Mouse (Mus musculus) heart, embryonic 14.5 days (tissue): ENCODE results near the gene U2surp. TPM values are rescaled to one million over a fixed set of nuclear protein-coding genes. Genes with fewer than 3 reads are reported as not detected.

Experiments
- ATAC-seq: fragments of 200-750 bp; cut with Nextera tagmentation; 2 replicates; pipeline ENCODE4 v1.8.0; 2017; ENCODE audit warnings: low read depth, moderate TSS enrichment; ENCODE audit not compliant: insufficient number of reproducible peaks, insufficient read depth, low FRiP score
- H3K27ac ChIP-seq, 2 experiments: fragments of 200-500 bp in 1 of 2; fragments of 300-500 bp in 1 of 2; sonication (generic) in 1 of 2; replicated peaks in 1 of 2; 2 replicates each; pipeline ENCODE4 v1.5.1; 2012 to 2014; ENCODE audit warnings: low read depth in 2 of 2, low read length in 2 of 2, control low read depth in 1 of 2, mild to moderate bottlenecking in 1 of 2, mixed read lengths in 1 of 2; ENCODE audit not compliant: control insufficient read depth in 1 of 2, insufficient read depth in 1 of 2
- H3K27me3 ChIP-seq: fragments of 300-500 bp; sonication (generic); 2 replicates; pipeline ENCODE4 v1.6.1; 2014; ENCODE audit warnings: mild to moderate bottlenecking, low read length, control low read depth; ENCODE audit not compliant: control insufficient read depth, insufficient read depth
- H3K36me3 ChIP-seq: fragments of 300-500 bp; sonication (generic); 2 replicates; pipeline ENCODE4 v1.6.1; 2014; ENCODE audit warnings: mild to moderate bottlenecking, control low read depth, low read length, mixed read lengths; ENCODE audit not compliant: control insufficient read depth, insufficient read depth
- H3K4me1 ChIP-seq, 2 experiments: fragments of 200-500 bp in 1 of 2; fragments of 300-500 bp in 1 of 2; sonication (generic) in 1 of 2; 2 replicates each; pipeline ENCODE4 v1.6.1; 2012 to 2014; ENCODE audit warnings: low read length in 2 of 2, control low read depth in 1 of 2, mixed read lengths in 1 of 2; ENCODE audit not compliant: control insufficient read depth in 2 of 2, insufficient read depth in 2 of 2
- H3K4me2 ChIP-seq: fragments of 300-500 bp; sonication (generic); 2 replicates; pipeline ENCODE4 v1.6.1; 2014; ENCODE audit warnings: mild to moderate bottlenecking, low read length
- H3K4me3 ChIP-seq, 2 experiments: fragments of 200-500 bp in 1 of 2; fragments of 300-500 bp in 1 of 2; sonication (generic) in 1 of 2; 2 replicates each; pipeline ENCODE4 v1.5.1; 2012 to 2014; ENCODE audit warnings: low read length in 2 of 2, mild to moderate bottlenecking in 2 of 2, control low read depth in 1 of 2, low read depth in 1 of 2, moderate library complexity in 1 of 2; ENCODE audit not compliant: control insufficient read depth in 1 of 2, insufficient read depth in 1 of 2
- H3K9ac ChIP-seq: fragments of 300-500 bp; sonication (generic); 2 replicates; pipeline ENCODE4 v1.6.1; 2014; ENCODE audit warnings: mild to moderate bottlenecking, low read length
- H3K9me3 ChIP-seq: fragments of 300-500 bp; sonication (generic); 2 replicates; pipeline ENCODE4 v1.6.1; 2016; ENCODE audit warnings: low read length, control low read depth; ENCODE audit not compliant: control insufficient read depth
- WGBS: fragments of 180-500 bp; shearing (Covaris S2); extraction: QIAGEN DNeasy Blood & Tissue Kit; methylation state at CpG from one replicate; pipeline ENCODE4 v1.1.7; 2014; 5-methylcytosine and 5-hydroxymethylcytosine counted together
- polyA plus RNA-seq: library from polyadenylated mRNA; unstranded; fragments of >200 nt; fragmentation: Nextera tagmentation; extraction: Ambion mirVana; gene quantifications from 2 replicates; pipeline ENCODE4 v1.2.1, GENCODE M21; 2014

Gene U2surp
- polyA plus RNA-seq, 1 experiment from 2014 or later: 77.6 TPM

GRCm38 (mm10) chr9:95555233-95555740, 43.5 kb upstream of the U2surp start:
- Histone ChIP-seq H3K36me3 (no peaks in the 10 kb centered on the region), H3K27me3 (peaks cover 39% of the 10 kb centered on the region), H3K4me2 (no peak overlapping the region), H3K4me3 (no peak overlapping the region), H3K9ac (no peak overlapping the region), H3K4me1 (peaks cover 9 to 17% of the 10 kb centered on the region in 2 experiments), H3K9me3 (no peaks in the 10 kb centered on the region), H3K27ac (no peak overlapping the region)
- ATAC-seq: no peak
- WGBS: 67% methylated on average over 5 of the region's 5 CpGs

- peaks cover 31% of the 10 kb centered on the region for H3K27me3 ChIP-seq
- WGBS: 78% methylated on average over 18 of the region's 18 CpGs
- no peak overlapping the region for H3K4me3 ChIP-seq
- H3K4me2 ChIP-seq: no peak overlapping the region
- no peaks in the 10 kb centered on the region for H3K9me3 ChIP-seq
- no peaks in the 10 kb centered on the region for H3K36me3 ChIP-seq
- H3K9ac ChIP-seq: no peak overlapping the region
- peaks cover 11 to 20% of the 10 kb centered on the region in 2 experiments for H3K4me1 ChIP-seq
- H3K27ac ChIP-seq: no peak overlapping the region
- ATAC-seq: no peak
These were observed 42.7 kb upstream of the U2surp start for GRCm38 (mm10) chr9:95554231-95555221.

- no peaks in the 10 kb centered on the region for H3K36me3 ChIP-seq
- no peak overlapping the region for H3K9ac ChIP-seq
- H3K9me3 ChIP-seq: no peaks in the 10 kb centered on the region
- no peak overlapping the region for H3K4me3 ChIP-seq
- no peak for ATAC-seq
- 79% methylated on average over 10 of the region's 10 CpGs for WGBS
- H3K4me1 ChIP-seq: peaks cover 12 to 14% of the 10 kb centered on the region in 2 experiments
- H3K27ac ChIP-seq: no peak overlapping the region
- H3K4me2 ChIP-seq: no peak overlapping the region
- H3K27me3 ChIP-seq: peaks cover 12% of the 10 kb centered on the region
These were observed 40.4 kb upstream of the U2surp start for GRCm38 (mm10) chr9:95552175-95552705.

GRCm38 (mm10) chr9:95550856-95551774, 39.3 kb upstream of the U2surp start:
- peak overlapping the region; percentile 46 to 49 for H3K27ac ChIP-seq
- peaks cover 12 to 14% of the 10 kb centered on the region in 2 experiments for H3K4me1 ChIP-seq
- peak overlapping the region; percentile 48 for H3K4me2 ChIP-seq
- peak; percentile 73 for ATAC-seq
- no peaks in the 10 kb centered on the region for H3K36me3 ChIP-seq
- WGBS: 36% methylated on average over 9 of the region's 9 CpGs
- H3K4me3 ChIP-seq: no peak overlapping the region
- no peak overlapping the region for H3K9ac ChIP-seq
- H3K9me3 ChIP-seq: no peaks in the 10 kb centered on the region
- 0 out of 2 replicates have a peak, but pooled peaks cover 4% of the 10 kb centered on the region for H3K27me3 ChIP-seq

- ATAC-seq: no peak
- H3K36me3 ChIP-seq: no peaks in the 10 kb centered on the region
- no peaks in the 10 kb centered on the region for H3K27me3 ChIP-seq
- H3K4me2 ChIP-seq: peak overlapping the region; percentile 48
- no peaks in the 10 kb centered on the region for H3K9me3 ChIP-seq
- WGBS: 36% methylated on average over 15 of the region's 15 CpGs
- no peak overlapping the region for H3K9ac ChIP-seq
- H3K4me1 ChIP-seq: peaks cover 12 to 14% of the 10 kb centered on the region in 2 experiments
- H3K27ac ChIP-seq: peak overlapping the region; percentile 11 to 49; a peak in 3 of 4 replicates
- H3K4me3 ChIP-seq: no peak overlapping the region
These were observed 38.0 kb upstream of the U2surp start for GRCm38 (mm10) chr9:95549626-95550411.

- H3K9ac ChIP-seq: no peak overlapping the region
- no peaks in the 10 kb centered on the region for H3K36me3 ChIP-seq
- no peak overlapping the region for H3K27ac ChIP-seq
- no peak overlapping the region for H3K4me2 ChIP-seq
- peaks cover 11% of the 10 kb centered on the region in 2 experiments for H3K4me1 ChIP-seq
- H3K27me3 ChIP-seq: no peaks in the 10 kb centered on the region
- H3K9me3 ChIP-seq: no peaks in the 10 kb centered on the region
- WGBS: 49% methylated on average over 7 of the region's 7 CpGs
- no peak overlapping the region for H3K4me3 ChIP-seq
- ATAC-seq: no peak
These were observed 34.9 kb upstream of the U2surp start for GRCm38 (mm10) chr9:95546679-95547078.
